Mouse (Mus musculus) kidney, postnatal 14 days (tissue): ENCODE data around the gene Nubpl.
A peak's percentile ranks its signal among the peaks of the same experiment; 100 is the strongest.

ENCODE experiments used
- DNase-seq: peaks from one replicate; pipeline ENCODE4 v3.0.0; 2022; ENCODE audit warnings: mixed read lengths

The Nubpl gene

DNA sequence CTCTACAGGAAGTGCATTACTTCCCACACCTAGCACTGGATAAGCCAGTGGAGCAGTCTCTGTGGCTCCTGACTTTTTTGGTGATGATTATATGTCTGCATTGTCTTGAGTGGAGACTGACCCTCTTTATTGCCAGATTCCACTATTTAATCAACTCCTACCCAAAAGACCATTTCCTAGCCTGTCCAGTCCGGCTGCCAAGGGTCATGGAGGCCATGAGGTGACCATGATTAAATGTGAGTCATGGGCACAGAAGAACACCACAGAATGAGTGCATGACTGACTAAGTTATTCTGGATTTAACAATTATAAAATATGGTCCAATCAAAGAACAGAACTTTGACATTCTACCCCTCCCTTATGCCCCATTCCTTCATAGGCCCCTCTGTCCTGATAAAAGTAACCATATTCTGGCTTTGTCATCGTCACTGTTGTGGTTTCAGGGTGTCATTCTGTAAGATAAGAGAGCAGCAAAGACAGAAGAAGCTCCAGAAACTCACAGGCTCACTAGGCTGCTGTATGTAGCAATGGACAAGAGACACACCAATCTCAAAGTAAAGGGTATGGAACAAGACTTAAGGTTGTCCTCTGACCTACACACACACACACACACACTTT is 240.7 kb downstream of the Nubpl start:
- DNase-seq, result no peak

DNA sequence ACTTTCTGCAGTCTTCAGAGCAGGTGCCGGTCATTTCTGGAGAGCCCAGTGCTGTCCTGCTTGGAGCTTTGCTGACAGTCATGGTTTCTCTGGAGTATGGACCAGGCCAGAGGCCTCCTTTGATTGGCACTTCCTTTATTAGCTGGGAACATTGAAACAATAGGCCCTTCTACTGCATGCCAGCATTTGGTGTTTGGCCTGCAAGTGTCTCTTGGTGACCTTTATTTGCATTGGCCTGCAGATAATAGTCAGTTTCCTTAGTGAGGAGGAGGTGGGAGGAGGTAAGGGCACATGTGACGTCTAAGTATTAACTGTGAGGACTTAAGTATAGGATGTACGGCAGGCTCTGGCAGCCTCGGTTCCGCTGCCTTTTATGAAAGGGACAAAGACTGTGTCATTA is 249.1 kb downstream of the Nubpl start:
- DNase-seq, result peak; percentile 25

DNA sequence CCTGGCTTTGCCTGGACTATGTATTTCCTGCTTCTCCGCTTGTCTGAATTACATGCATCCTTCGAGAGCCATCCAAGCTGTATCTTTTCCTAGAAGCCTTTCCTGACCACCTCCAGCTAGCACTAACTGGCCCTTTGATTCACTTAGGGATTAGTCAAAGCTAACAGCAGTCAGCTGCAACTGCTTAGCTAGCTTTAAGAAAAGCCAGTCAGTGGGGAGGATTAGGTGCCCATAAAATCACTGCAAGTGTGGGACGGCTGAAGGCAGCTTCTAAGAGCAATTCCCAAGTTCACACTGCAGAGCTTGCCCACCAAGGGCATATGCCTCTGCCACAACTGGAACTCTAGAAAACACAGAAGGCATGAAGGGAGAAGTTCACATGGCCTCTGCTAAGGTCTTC is 252.7 kb downstream of the Nubpl start:
- DNase-seq, result no peak

DNA sequence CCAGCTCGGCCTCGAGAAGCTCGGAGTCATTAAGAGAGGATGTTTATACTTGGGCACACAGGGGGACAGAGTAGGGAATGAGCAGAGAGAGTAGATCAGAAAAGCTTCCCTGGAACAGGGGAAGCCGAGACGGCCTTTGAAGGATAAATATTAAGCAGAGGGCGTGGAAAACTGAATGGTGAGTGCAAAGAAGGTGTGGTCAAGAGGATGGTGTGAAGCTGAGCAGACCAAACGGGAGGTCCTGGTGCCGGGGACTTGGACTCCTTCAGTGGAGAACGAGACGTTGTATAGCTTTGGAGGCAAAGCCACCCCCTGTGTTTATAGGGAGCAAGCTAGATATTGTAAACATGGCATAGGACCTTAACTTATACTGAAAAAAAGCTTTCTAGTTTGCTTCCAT is 261.9 kb downstream of the Nubpl start:
- DNase-seq, result no peak

DNA sequence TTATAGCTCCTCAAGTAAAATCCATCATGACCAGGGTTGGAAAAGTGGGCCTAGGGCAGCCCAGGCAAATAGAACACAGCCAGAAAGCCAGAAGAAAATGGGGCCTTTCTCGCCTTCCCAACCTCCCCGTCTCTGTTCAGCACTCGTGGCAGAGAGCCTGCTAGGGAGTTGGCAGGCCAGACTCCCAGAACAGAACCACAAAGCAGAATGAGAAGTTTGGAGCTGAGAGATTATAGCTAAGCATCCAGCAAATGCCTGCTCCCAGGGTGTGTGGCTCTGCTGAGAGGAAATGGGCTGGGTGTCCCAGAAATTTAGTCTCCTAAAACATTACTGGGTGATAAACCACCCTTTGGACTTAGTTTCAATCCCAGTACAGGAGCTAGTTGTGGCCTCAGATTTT is 262.6 kb downstream of the Nubpl start:
- DNase-seq, result no peak

DNA sequence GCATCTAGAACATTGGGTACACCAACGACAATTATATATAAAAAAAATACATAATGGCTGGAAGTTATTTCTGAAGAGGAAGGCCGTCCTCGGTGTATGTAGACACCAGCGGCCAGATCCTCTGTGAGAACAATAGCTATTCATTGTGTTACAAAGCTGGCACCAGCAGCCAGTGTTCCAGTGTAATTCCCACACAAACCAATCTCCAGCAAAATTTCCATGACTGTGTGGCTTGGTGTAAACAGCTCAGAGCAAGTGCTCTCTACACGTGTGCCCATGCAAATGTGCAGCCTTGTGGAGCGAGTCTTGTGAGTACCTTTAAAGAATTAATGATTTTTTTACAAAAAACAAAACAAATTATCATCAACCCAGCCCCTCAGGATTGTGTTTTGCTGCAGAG is 263.7 kb downstream of the Nubpl start:
- DNase-seq, result no peak
